8 mouse cellular contexts compared by ENCODE assay signal in the genomic region with DNA sequence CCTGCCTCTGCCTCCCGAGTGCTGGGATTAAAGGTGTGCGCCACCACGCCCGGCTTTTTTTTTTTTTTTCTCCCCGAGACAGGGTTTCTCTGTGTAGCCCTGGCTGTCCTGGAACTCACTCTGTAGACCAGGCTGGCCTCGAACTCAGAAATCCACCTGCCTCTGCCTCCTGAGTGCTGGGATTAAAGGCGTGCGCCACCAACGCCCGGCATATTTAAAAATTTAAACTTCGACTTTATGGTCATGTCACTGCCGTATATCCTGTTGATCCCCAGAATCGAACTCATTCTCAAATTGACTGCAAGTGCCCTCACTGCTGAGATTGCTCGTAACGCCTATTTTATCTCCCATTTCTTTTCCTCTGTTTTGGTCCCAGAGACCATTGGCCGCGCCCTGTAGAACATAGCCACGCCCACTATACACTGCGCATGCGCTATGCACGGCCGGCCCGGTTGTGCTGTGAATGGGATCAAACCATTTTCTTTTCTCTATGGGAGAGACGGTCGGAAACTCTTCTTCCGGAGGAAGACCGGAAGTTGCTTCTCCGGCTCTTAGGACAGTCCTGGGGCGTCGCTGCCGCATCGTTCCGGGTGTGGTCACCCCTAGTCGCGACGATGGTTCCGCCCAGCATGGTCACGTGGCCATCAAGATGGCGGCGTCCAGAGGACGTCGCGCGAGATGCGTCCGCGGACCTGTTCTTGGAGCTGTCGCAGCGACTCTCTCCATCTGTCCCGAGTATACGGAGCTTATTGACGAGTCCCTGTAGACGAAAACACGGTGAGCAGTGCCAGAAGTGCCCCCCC. TPM values are rescaled to one million over a fixed set of nuclear protein-coding genes. Genes with fewer than 3 reads are reported as not detected.
DNase-seq lines count a peak whose midpoint lies in the region; ATAC-seq and TF ChIP-seq lines count a peak whose summit lies in the region.

A gene (plus strand): TSS at position 627 of the 803 bp plus-strand sequence.
A gene (plus strand): TSS at position 665 of the 803 bp plus-strand sequence.

- POLR2A ChIA-PET in Patski (lab: Charles Lee): interaction anchor here (1.3 kb wide), 1 partner anchor 10 kb away, joined by 3 read pairs; no protein-coding TSS in a partner anchor

- peak; percentile 83 for ATAC-seq in Patski
- ATAC-seq in hindbrain, embryonic 13.5 days (ENCODE audit: low FRiP score): peak; percentile 91

- peaks cover 22% of the 10 kb centered on the region for H3K4me1 ChIP-seq in hindbrain, embryonic 13.5 days (replicated peaks)

- DNase-seq in Patski (ENCODE audit: low read depth, low spot score): peak; percentile 94
- peak; percentile 100 for DNase-seq in cerebellum, postnatal 14 days
- peak; percentile 98 to 99 for DNase-seq in frontal cortex, postnatal 14 days (ENCODE audit: low spot score in 2 of 2)
- peak; percentile 94 to 99 for DNase-seq in layer of hippocampus, postnatal 25 days (ENCODE audit: extremely low spot score in 1 of 2, low spot score in 1 of 2)
- peak; percentile 99 for DNase-seq in lung, postnatal 25 days (ENCODE audit: low spot score)
- peak; percentile 98 for DNase-seq in retina, embryonic 14.5 days (ENCODE audit: low spot score)
- peak; percentile 99 for DNase-seq in thymus, postnatal 4 days

- CTCF ChIA-PET in Patski (lab: Charles Lee): interaction anchor here (0.6 to 2.2 kb wide), 2 partner anchors 21 to 67 kb away, joined by 3 to 12 read pairs; no protein-coding TSS in a partner anchor

- no peaks in the 10 kb centered on the region for H3K27me3 ChIP-seq in Patski
- H3K27me3 ChIP-seq in hindbrain, embryonic 13.5 days: no peaks in the 10 kb centered on the region

- peak within 1 kb of the TSS; percentile 95 for H3K4me2 ChIP-seq in hindbrain, embryonic 13.5 days

- in situ Hi-C loops in Patski (cut with MboI; ENCODE audit: low pct_unique_long_range_greater_than_20kb): no loop called here

- H3K27ac ChIP-seq in hindbrain, embryonic 13.5 days: peak within 1 kb of the TSS; percentile 90

- peaks cover 33% of the 10 kb centered on the region for H3K36me3 ChIP-seq in hindbrain, embryonic 13.5 days

- WGBS in hindbrain, embryonic 13.5 days: 9% methylated on average over 54 of the region's 54 CpGs

- peak within 1 kb of the TSS; percentile 90 for H3K9ac ChIP-seq in hindbrain, embryonic 13.5 days

- peak within 1 kb of the TSS; percentile 96 for H3K4me3 ChIP-seq in hindbrain, embryonic 13.5 days

- TF ChIP-seq CTCF in Patski (IDR thresholded peaks at IDR 0.05): no peak

- H3K9me3 ChIP-seq in hindbrain, embryonic 13.5 days: no peaks in the 10 kb centered on the region

RNA-seq across cellular contexts. Expression of the first gene that starts in this region (rescaled TPM):
- 83.4 TPM for polyA plus RNA-seq in Patski (2021)
- polyA plus RNA-seq in hindbrain, embryonic 13.5 days (2015; fragmentation: Nextera tagmentation; extraction: Ambion mirVana): 72.1 and 74.8 TPM in 2 replicates
- 10 to 100 TPM; 79.1 to 87.1 TPM for total RNA-seq in layer of hippocampus, postnatal 25 days (2021)

RNA-seq across cellular contexts. Expression of the second gene that starts in this region (rescaled TPM):
- 2.4 TPM for polyA plus RNA-seq in Patski (2021)
- 6.5 and 8.1 TPM in 2 replicates for polyA plus RNA-seq in hindbrain, embryonic 13.5 days (2015; fragmentation: Nextera tagmentation; extraction: Ambion mirVana)
- 1 to 10 TPM; 2.6 to 3.7 TPM for total RNA-seq in layer of hippocampus, postnatal 25 days (2021)

Comparison
In these comparisons a context has a peak if more than half of its experiments do, and no peak if none do; other contexts are left out.
1. Peak in every context shown above with its lines: DNase-seq, ATAC-seq, H3K4me3 ChIP-seq and H3K27ac ChIP-seq.